Mouse (Mus musculus) hindbrain, embryonic 14.5 days (tissue): ENCODE measurements around the gene Ipcef1. TPM values are rescaled to one million over a fixed set of nuclear protein-coding genes. Genes with fewer than 3 reads are reported as not detected.
A peak's percentile ranks its signal among the peaks of the same experiment; 100 is the strongest.
"Not testable (repeated sequence)": the region's sequence is repeated elsewhere in the genome, so short reads cannot be mapped to it uniquely, and the experiment has no call there.

Source experiments
- ATAC-seq: fragments of 200-750 bp; cut with Nextera tagmentation; 2 replicates; pipeline ENCODE4 v1.8.0; 2017; ENCODE audit warnings: moderate number of reproducible peaks, mild to moderate bottlenecking, moderate TSS enrichment, moderate library complexity; ENCODE audit not compliant: low FRiP score
- DNase-seq: peaks from one replicate; pipeline ENCODE4 v3.0.0-alpha.2; 2015; ENCODE audit warnings: low spot score
- H3K27ac ChIP-seq: fragments of 300-500 bp; sonication (generic); 2 replicates; pipeline ENCODE4 v1.5.1; 2014; ENCODE audit warnings: mild to moderate bottlenecking, moderate library complexity
- H3K27me3 ChIP-seq: fragments of 300-500 bp; sonication (generic); 2 replicates; pipeline ENCODE4 v1.6.1; 2014; ENCODE audit warnings: mild to moderate bottlenecking, low read length, mixed read lengths; ENCODE audit not compliant: control insufficient read depth, insufficient read depth
- H3K36me3 ChIP-seq: fragments of 300-500 bp; sonication (generic); replicated peaks from 2 replicates; pipeline ENCODE4 v1.6.1; 2014; ENCODE audit not compliant: control insufficient read depth, insufficient read depth
- H3K4me1 ChIP-seq: fragments of 300-500 bp; sonication (generic); replicated peaks from 2 replicates; pipeline ENCODE4 v1.6.1; 2014; ENCODE audit warnings: antibody characterized with exemption, low read length, mixed read lengths; ENCODE audit not compliant: control insufficient read depth, insufficient read depth
- H3K4me2 ChIP-seq: fragments of 300-500 bp; sonication (generic); replicated peaks from 2 replicates; pipeline ENCODE4 v1.6.1; 2014; ENCODE audit warnings: mild to moderate bottlenecking, moderate library complexity
- H3K4me3 ChIP-seq: fragments of 300-500 bp; sonication (generic); replicated peaks from 2 replicates; pipeline ENCODE4 v1.5.1; 2014; ENCODE audit warnings: mild to moderate bottlenecking, low read length
- H3K9ac ChIP-seq: fragments of 300-500 bp; sonication (generic); 2 replicates; pipeline ENCODE4 v1.6.1; 2014
- H3K9me3 ChIP-seq: fragments of 300-500 bp; sonication (generic); 2 replicates; pipeline ENCODE4 v1.6.1; 2016; ENCODE audit warnings: low read length; ENCODE audit not compliant: control insufficient read depth
- WGBS: fragments of 180-500 bp; shearing (Covaris S2); extraction: QIAGEN DNeasy Blood & Tissue Kit; methylation state at CpG from one replicate; pipeline ENCODE4 v1.1.7; 2014; 5-methylcytosine and 5-hydroxymethylcytosine counted together
- polyA plus RNA-seq: library from polyadenylated mRNA; unstranded; fragments of >200 nt; fragmentation: Nextera tagmentation; extraction: Ambion mirVana; gene quantifications from 2 replicates; pipeline ENCODE4 v1.2.1, GENCODE M21; 2014

Gene Ipcef1
- polyA plus RNA-seq, 1 experiment from 2014 or later: 3.2 TPM

DNA sequence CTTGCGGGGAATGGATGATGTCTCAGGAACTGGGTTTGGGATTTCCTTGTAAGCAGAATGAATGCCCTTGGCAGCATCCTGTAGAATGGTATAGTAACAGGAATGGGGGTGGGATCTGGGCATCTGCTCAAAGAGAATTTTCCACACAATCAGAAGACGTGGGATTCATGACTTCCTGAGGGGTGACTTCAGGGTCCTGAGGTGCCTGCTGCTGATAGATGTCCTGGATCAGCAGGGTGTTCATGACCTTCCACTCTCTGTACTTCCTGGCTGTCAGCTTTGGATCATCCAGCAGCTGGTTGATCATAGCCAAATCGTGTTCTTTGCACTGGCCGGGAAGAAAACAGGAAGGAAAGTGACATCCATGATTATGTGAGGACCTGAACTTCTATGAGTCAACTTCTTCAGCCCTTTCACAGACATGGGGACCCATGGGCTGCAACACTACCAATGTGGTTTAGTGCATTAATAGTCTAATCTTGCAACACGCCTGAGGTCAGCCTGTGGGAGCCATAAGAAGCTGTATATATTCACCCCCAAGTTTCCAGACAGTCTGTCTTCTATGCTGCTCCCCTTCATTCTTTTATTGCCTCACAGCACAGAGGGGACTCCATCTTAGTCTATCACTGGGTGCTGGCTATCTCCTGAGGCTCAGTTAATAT is 161.8 kb downstream of the Ipcef1 start:
- Histone ChIP-seq H3K9ac (no peak overlapping the region), H3K4me2 (no peak overlapping the region), H3K36me3 (no peaks in the 10 kb centered on the region), H3K27ac (no peak overlapping the region), H3K27me3 (no peaks in the 10 kb centered on the region), H3K4me3 (no peak overlapping the region), H3K4me1 (no peaks in the 10 kb centered on the region), H3K9me3 (no peaks in the 10 kb centered on the region)
- WGBS: 85% methylated on average over 5 of the region's 5 CpGs
- DNase-seq (no peak), ATAC-seq (no peak)

DNA sequence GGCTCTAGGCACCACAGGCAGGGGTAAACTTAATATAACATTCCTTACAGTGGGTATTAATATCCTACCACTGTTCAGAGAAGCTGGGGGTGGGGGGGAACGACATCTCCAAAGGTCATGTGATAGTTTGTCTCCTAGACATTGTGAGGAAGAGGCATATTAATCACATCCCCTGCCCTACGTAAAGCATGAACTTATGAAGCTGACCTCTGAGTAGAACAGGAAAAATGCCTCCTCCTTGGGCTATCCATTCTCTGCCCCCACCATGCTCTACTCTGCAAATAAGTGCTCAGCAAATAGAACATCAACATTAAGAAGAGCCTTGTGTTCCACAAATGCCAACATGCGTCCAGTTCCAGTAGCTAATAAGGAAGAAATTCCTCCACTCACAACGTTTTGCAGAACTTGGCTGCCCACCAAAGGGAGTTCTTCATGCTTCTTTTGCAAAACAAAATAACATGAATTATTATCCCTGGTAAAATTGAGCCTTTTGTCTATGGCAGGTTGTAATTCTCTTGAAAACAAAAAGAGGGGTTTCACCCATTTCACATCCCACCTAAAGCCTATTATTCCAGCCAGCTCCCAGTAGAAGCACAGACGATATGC is 162.5 kb downstream of the Ipcef1 start:
- 51% methylated on average over 5 of the region's 5 CpGs for WGBS
- no peak overlapping the region for H3K4me3 ChIP-seq
- ATAC-seq (no peak), DNase-seq (no peak)
- H3K4me2 ChIP-seq: no peak overlapping the region
- H3K9ac ChIP-seq: no peak overlapping the region
- H3K36me3 ChIP-seq: no peaks in the 10 kb centered on the region
- H3K27ac ChIP-seq: no peak overlapping the region
- H3K27me3 ChIP-seq: no peaks in the 10 kb centered on the region
- H3K4me1 ChIP-seq: no peaks in the 10 kb centered on the region
- H3K9me3 ChIP-seq: no peaks in the 10 kb centered on the region

DNA sequence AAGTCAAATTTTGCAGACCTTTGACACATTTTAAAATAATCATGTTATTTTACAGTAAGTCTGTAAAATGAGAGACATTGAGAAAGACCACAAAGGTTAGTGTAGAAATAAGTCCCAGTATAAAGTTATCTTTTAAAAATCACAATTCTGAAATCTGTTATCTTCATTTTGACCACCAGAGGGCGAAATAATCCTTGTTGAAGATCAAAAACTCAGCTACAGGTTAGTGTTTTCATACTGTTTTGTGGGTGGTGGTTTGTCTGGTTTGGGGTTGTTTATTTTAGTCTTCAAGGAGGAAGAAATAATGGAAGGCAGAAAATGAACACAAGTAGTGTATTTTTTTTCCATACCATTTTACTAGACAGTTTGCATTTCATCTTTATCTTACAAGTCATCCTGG is 166.8 kb downstream of the Ipcef1 start:
- H3K27ac ChIP-seq: no peak overlapping the region
- no peak overlapping the region for H3K9ac ChIP-seq
- WGBS: 0% methylated on average over 1 of the region's 1 CpGs
- H3K4me1 ChIP-seq: no peaks in the 10 kb centered on the region
- H3K36me3 ChIP-seq: no peaks in the 10 kb centered on the region
- DNase-seq (peak; percentile 82), ATAC-seq (0 out of 2 replicates have a peak, but pooled peaks have one; percentile 31)
- H3K9me3 ChIP-seq: no peaks in the 10 kb centered on the region
- no peaks in the 10 kb centered on the region for H3K27me3 ChIP-seq
- H3K4me2 ChIP-seq: no peak overlapping the region
- no peak overlapping the region for H3K4me3 ChIP-seq

DNA sequence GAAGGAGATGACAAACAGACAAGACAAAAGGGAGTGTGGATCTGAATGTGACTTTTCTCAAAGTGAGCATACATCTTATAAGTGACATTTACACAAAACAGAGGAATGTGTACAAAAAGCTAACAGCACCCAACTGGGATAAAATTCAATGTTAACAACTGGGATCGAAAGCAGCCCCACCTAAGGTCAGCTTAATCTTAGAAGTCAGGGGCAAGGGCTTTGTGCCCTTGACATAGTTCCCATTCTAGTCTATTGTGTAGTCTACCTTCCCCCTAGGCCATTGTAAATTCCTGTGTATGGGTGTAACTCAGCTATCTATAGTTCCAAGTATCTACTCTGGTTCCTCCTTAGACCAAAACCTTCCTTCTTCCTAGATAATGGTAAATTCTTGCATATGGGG is 170.2 kb downstream of the Ipcef1 start:
- not testable (repeated sequence) for H3K27ac ChIP-seq, H3K4me2 ChIP-seq, H3K27me3 ChIP-seq, H3K4me1 ChIP-seq, H3K9ac ChIP-seq, H3K36me3 ChIP-seq, H3K4me3 ChIP-seq, ATAC-seq, H3K9me3 ChIP-seq, DNase-seq
- WGBS: 85% methylated on average over 1 of the region's 1 CpGs

DNA sequence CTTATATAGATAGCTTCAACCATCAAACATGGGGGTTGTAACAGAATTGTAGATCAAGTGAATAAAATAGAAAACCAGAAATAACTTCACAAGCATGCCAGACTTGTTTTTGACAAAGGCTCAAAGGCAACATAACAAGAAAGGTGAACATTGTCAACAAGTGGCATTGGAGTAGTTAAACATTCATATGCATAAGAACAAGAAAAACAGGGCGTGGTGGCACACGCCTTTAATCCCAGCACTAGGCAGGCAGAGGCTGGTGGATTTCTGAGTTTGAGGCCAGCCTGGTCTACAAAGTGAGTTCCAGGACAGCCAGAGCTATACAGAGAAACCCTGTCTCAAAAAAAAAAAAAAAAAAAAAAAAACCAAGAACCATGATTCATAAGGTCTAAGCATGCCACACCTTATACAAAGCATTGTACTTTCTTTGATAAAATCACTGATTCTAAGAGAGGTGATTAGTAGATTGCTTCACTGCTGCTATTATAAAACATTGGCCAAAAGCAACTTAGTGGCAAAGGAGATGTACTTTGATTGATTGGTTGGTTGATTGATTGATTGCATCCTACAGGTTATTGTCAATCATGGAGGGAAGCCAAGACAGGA is 173.9 kb downstream of the Ipcef1 start:
- H3K9me3 ChIP-seq: no peaks in the 10 kb centered on the region
- H3K4me2 ChIP-seq: no peak overlapping the region
- H3K4me3 ChIP-seq: no peak overlapping the region
- H3K27me3 ChIP-seq: no peaks in the 10 kb centered on the region
- 93% methylated on average over 2 of the region's 2 CpGs for WGBS
- no peaks in the 10 kb centered on the region for H3K4me1 ChIP-seq
- DNase-seq (no peak), ATAC-seq (no peak)
- no peaks in the 10 kb centered on the region for H3K36me3 ChIP-seq
- H3K27ac ChIP-seq: no peak overlapping the region
- no peak overlapping the region for H3K9ac ChIP-seq

DNA sequence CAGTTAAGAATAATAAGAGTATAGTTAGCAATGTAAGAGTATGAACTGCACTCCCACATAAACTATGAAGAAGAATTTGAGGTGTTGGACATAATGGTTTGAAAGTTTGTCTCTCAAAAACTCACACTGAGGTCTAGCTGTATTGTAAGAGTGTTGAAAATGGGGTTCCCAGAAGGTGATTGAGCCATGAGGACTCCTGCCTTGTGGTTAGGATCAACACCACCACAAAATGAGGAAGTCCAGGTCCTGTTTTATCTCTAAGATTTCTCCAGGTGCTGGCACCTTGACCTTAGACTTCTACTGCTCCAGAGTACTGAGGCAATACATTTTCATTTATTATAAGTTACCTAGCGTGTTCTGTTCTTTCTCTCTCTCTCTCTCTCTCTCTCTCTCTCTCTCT is 178.4 kb downstream of the Ipcef1 start:
- peaks cover 6% of the 10 kb centered on the region; the same call in 1 of the 2 replicates for H3K9me3 ChIP-seq
- H3K9ac ChIP-seq: no peak overlapping the region
- no peaks in the 10 kb centered on the region for H3K4me1 ChIP-seq
- 85% methylated on average over 1 of the region's 1 CpGs for WGBS
- ATAC-seq: no peak
- H3K36me3 ChIP-seq: no peaks in the 10 kb centered on the region
- H3K27ac ChIP-seq: no peak overlapping the region
- no peaks in the 10 kb centered on the region for H3K27me3 ChIP-seq
- H3K4me3 ChIP-seq: no peak overlapping the region
- DNase-seq: no peak
- H3K4me2 ChIP-seq: no peak overlapping the region

DNA sequence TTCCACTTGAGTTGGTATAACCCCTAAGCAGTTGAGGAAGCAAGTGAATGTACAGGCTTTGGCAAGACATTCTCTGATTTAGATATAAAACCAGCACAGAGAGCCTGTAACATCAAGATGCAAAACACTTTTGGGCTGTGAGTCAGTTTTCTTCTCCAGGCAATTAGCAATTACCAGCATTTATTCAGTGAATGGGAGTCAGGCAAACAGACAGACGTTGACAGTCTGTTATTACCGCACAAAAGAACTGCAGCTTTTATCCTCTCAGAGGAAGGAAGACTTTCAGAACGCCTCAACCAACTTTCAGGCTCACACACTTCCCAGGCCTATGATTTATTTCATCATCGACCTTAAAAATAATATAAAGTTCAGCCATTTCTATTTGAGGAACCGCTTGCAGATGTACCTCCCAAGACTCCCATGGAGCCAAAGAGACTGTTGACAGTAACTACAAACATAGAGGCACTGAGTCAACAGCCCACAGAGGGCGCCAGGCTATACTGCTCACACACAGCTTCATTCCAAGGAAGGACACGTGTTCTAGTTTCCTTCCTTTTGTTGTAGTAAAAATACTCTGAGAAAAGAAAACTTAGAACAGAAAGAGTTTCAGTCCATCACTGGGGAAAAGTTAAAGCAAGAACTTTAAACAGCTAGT is 180.7 kb downstream of the Ipcef1 start:
- DNase-seq (no peak), ATAC-seq (no peak)
- 82% methylated on average over 7 of the region's 7 CpGs for WGBS

DNA sequence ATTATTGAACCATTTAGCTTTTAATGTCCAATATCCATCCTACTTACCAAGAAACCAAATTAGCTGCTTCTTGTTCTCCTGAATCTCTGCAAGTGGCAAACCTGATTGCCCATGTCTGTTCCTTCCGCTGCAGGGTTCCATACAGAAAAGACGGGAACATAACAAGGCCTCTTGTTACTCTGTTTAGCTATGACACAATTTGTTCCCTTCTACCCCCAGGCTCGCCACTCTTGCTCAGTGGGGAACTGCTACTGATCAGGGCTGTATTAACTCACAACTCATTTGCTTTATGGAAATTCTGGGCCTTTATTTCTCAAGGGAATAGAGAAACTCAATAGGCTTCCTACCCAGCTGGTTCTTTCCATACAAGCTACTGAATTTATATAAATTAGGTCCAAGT is 196.5 kb downstream of the Ipcef1 start:
- Histone ChIP-seq H3K4me3 (no peak overlapping the region), H3K27ac (no peak overlapping the region; the same call in 1 of the 2 replicates), H3K4me1 (no peaks in the 10 kb centered on the region), H3K9me3 (no peaks in the 10 kb centered on the region), H3K36me3 (no peaks in the 10 kb centered on the region), H3K9ac (no peak overlapping the region), H3K4me2 (no peak overlapping the region), H3K27me3 (no peaks in the 10 kb centered on the region)
- DNase-seq (no peak), ATAC-seq (no peak)
- WGBS: 54% methylated on average over 3 of the region's 3 CpGs

More for the DNA sequence above, 180.7 kb downstream of the Ipcef1 start:
- Histone ChIP-seq H3K4me2 (no peak overlapping the region), H3K4me3 (no peak overlapping the region), H3K27ac (no peak overlapping the region), H3K27me3 (no peaks in the 10 kb centered on the region), H3K36me3 (no peaks in the 10 kb centered on the region), H3K4me1 (no peaks in the 10 kb centered on the region), H3K9me3 (peaks cover 10% of the 10 kb centered on the region; the same call in 1 of the 2 replicates), H3K9ac (no peak overlapping the region)

DNA sequence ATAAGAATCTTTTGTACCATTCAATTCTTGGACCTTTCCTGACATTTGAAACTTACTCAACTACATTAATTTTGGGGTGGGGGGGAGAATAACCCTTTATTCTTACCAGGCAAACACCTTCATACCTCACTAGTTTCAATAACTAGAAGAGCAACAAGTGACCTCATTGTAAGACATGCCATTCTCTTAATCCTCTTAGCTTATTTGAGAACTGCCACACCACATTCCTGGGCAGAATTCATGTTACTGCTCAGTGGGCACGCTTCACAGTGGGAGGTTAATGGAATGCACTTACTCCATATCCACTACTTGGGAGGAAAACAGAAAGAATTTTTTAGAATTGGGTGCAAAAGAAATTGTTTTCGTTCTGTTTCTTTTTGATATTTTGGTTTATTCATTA is 203.4 kb downstream of the Ipcef1 start:
- Histone ChIP-seq H3K27me3 (no peaks in the 10 kb centered on the region), H3K36me3 (no peaks in the 10 kb centered on the region), H3K4me1 (no peaks in the 10 kb centered on the region), H3K4me2 (no peak overlapping the region), H3K27ac (no peak overlapping the region), H3K4me3 (no peak overlapping the region), H3K9me3 (no peaks in the 10 kb centered on the region), H3K9ac (no peak overlapping the region)
- WGBS: 71% methylated on average over 2 of the region's 2 CpGs
- DNase-seq: no peak
- ATAC-seq: no peak
